In genomic region chr17:72914082-72914481, GRCm38 (mm10) we compare ENCODE assay signal across 15 mouse cellular contexts.
"Had no signal": no experiment of that assay in that cellular context is flagged by ENCODE, and none has a peak within 500 bp of the region (broad histone marks: within the 10 kb centered on the region; RNA-seq: fewer than 3 reads in every experiment).

No protein-coding gene starts in this region.

- H3K4me2 ChIP-seq: limb, embryonic 15.5 days; liver, embryonic 12.5 days; lung, embryonic 15.5 days; midbrain, embryonic 12.5 days; neural tube, embryonic 15.5 days had no signal

- H3K27ac ChIP-seq: kidney, postnatal 0 days; limb, embryonic 15.5 days; liver, embryonic 12.5 days; lung, embryonic 15.5 days; midbrain, embryonic 12.5 days; neural tube, embryonic 15.5 days had no signal

- DNase-seq: kidney, adult 9 months; kidney, postnatal 36 days; layer of hippocampus, adult 9-11 months; layer of hippocampus, postnatal 36 days; lung, postnatal 14 days; right cerebral cortex, adult 18-20 months; right cerebral cortex, postnatal 25 days; thymus, adult 18-20 months; thymus, postnatal 14 days had no signal

- H3K27me3 ChIP-seq: lung, embryonic 15.5 days; neural tube, embryonic 15.5 days had no signal

- H3K36me3 ChIP-seq: limb, embryonic 15.5 days; liver, embryonic 12.5 days; lung, embryonic 15.5 days; midbrain, embryonic 12.5 days; neural tube, embryonic 15.5 days had no signal

- H3K4me3 ChIP-seq: limb, embryonic 15.5 days; liver, embryonic 12.5 days; lung, embryonic 15.5 days; midbrain, embryonic 12.5 days; neural tube, embryonic 15.5 days had no signal

- H3K9me3 ChIP-seq: limb, embryonic 15.5 days; liver, embryonic 12.5 days; lung, embryonic 15.5 days; midbrain, embryonic 12.5 days; neural tube, embryonic 15.5 days had no signal
